Comparison of ENCODE assay signal across 8 mouse cellular contexts in the genomic region with DNA sequence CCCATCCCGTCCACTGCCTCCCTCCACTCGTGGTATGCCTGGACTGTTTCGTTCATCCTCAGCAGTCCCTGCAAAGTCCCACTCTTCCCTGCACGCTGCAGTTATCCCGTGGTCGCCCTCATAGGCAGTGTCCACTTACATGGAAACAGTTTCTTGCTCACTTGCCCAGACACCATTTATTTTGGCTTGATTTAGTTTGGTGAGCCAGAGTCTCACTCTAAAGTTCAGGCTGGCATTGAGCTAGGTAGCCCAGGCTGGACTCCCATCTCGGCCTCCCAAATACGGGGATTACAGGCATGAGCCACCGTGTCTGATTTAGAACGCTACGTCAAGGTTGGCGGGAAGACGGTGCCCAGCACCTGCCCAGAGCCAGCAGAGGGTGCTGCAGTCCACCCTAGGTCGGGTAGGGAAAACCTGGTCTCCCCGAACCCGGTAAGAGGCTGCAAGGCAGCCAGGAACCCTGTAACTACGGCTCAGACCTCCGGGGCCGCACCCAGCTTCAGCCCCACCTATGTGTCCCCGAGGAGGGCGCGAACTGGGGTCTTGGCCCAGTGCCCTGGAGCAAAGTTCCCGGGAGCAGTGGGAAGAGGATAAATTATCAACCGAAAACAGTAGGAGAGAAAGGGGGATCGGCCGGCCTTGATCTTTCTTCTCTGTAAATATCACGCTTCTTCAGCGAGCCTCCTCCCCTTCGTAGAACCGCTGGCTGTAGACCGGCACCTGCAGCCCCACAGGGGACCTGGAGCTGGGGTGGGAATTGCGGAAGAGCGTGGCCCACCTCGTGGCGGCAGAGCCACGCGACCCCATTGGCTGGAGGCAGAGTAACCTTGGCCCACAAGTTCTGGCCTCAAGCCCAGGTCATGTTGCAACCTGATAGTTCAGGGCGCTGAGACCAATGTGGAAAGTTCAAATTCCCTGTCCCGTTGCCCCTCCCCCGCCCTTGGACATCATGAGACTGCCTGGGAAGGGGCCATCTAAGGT. TPM values are rescaled to one million over a fixed set of nuclear protein-coding genes. Genes with fewer than 3 reads are reported as not detected.
A peak's percentile ranks its signal among the peaks of the same experiment; 100 is the strongest.
DNase-seq lines count a peak whose midpoint lies in the region; ATAC-seq and TF ChIP-seq lines count a peak whose summit lies in the region.

No protein-coding gene starts in this region.

- no peaks in the 10 kb centered on the region for H3K27me3 ChIP-seq in ES-Bruce4 (ENCODE audit: control insufficient read depth, insufficient read depth, low read length, poor library complexity, severe bottlenecking)
- H3K27me3 ChIP-seq in forebrain, embryonic 12.5 days: peaks cover 68% of the 10 kb centered on the region

- no peaks in the 10 kb centered on the region for H3K36me3 ChIP-seq in ES-Bruce4 (ENCODE audit: control insufficient read depth, insufficient read depth, low read length, poor library complexity, severe bottlenecking)
- H3K36me3 ChIP-seq in forebrain, embryonic 12.5 days (replicated peaks): no peaks in the 10 kb centered on the region

- peak overlapping the region; percentile 79 for H3K4me2 ChIP-seq in forebrain, embryonic 12.5 days

- H3K27ac ChIP-seq in ES-Bruce4 (ENCODE audit: insufficient read depth, low read length): no peak overlapping the region
- no peak overlapping the region for H3K27ac ChIP-seq in bone marrow macrophage, adult 2 months (ENCODE audit: insufficient read depth, low read depth, low read length)
- H3K27ac ChIP-seq in forebrain, embryonic 12.5 days: no peak overlapping the region

- H3K4me3 ChIP-seq in ES-Bruce4 (ENCODE audit: low read depth, low read length): peak overlapping the region; percentile 73
- peak overlapping the region; percentile 5 for H3K4me3 ChIP-seq in bone marrow macrophage, adult 2 months (ENCODE audit: insufficient read depth, low read length)
- H3K4me3 ChIP-seq in forebrain, embryonic 12.5 days (replicated peaks): peak overlapping the region; percentile 49

- TF ChIP-seq EP300 in ES-Bruce4 (IDR thresholded peaks at IDR 0.05; ENCODE audit: insufficient read depth, low read depth, low read length): no peak

- DNase-seq in heart, postnatal 14 days: peak; percentile 76 to 77
- peak; percentile 95 to 96 for DNase-seq in kidney, postnatal 25 days
- DNase-seq in lung, postnatal 25 days (ENCODE audit: low spot score): peak; percentile 60
- peak; percentile 72 for DNase-seq in ovary, postnatal 36 days (ENCODE audit: low spot score)
- peak; percentile 60 for DNase-seq in urinary bladder, postnatal 14 days (ENCODE audit: low spot score)

- H3K4me1 ChIP-seq in ES-Bruce4 (ENCODE audit: control insufficient read depth, insufficient read depth, low read length): no peaks in the 10 kb centered on the region
- H3K4me1 ChIP-seq in bone marrow macrophage, adult 2 months (ENCODE audit: control insufficient read depth, insufficient read depth, low read length): no peaks in the 10 kb centered on the region
- H3K4me1 ChIP-seq in forebrain, embryonic 12.5 days: peaks cover 16% of the 10 kb centered on the region

- peak; percentile 45 for TF ChIP-seq CTCF in ES-Bruce4 (IDR thresholded peaks at IDR 0.05; ENCODE audit: low read depth, low read length)
- TF ChIP-seq CTCF in bone marrow macrophage, adult 2 months (IDR thresholded peaks at IDR 0.05; ENCODE audit: low read depth, low read length): no peak

- no peaks in the 10 kb centered on the region for H3K9me3 ChIP-seq in ES-Bruce4 (replicated peaks; ENCODE audit: control insufficient read depth, insufficient read depth, low read length, poor library complexity, severe bottlenecking)
- no peaks in the 10 kb centered on the region for H3K9me3 ChIP-seq in forebrain, embryonic 12.5 days

- TF ChIP-seq POLR2A in ES-Bruce4 (IDR thresholded peaks at IDR 0.05; ENCODE audit: insufficient read depth, low read length): no peak
- TF ChIP-seq POLR2A in bone marrow macrophage, adult 2 months (IDR thresholded peaks at IDR 0.05; ENCODE audit: borderline replicate concordance, low read depth, low read length): no peak

- ATAC-seq in forebrain, embryonic 12.5 days (ENCODE audit: low FRiP score): no peak

- no peak overlapping the region for H3K9ac ChIP-seq in ES-Bruce4 (ENCODE audit: low read depth, poor library complexity, severe bottlenecking)
- no peak overlapping the region for H3K9ac ChIP-seq in forebrain, embryonic 12.5 days

- intact Hi-C loops in heart, postnatal 14 days (cut with DNase I): loop anchor here (10.0 kb wide), 1 partner anchor 93 kb away; no protein-coding TSS in a partner anchor

- 12% methylated on average over 40 of the region's 40 CpGs for WGBS in forebrain, embryonic 12.5 days

RNA-seq across cellular contexts. Expression of gene Mlxipl, which starts 18.1 kb away (rescaled TPM):
- polyA plus RNA-seq in ES-Bruce4 (2011; ENCODE audit: insufficient read depth, insufficient read length, low read depth, missing spikeins): 3.8 and 4.6 TPM in 2 replicates
- polyA plus RNA-seq in bone marrow macrophage, adult 2 months (2012; ENCODE audit: insufficient read depth, insufficient read length, missing spikeins): not detected in 2 replicates
- 2.7 and 3.1 TPM in 2 replicates for polyA plus RNA-seq in forebrain, embryonic 12.5 days (2016; fragmentation: Nextera tagmentation; extraction: Ambion mirVana)
- total RNA-seq in heart, postnatal 14 days (2021): 10 to 100 TPM; 16.5 to 28.8 TPM

RNA-seq across cellular contexts. Expression of gene Vps37d, which starts 29.7 kb away (rescaled TPM):
- 4.2 and 5.7 TPM in 2 replicates for polyA plus RNA-seq in ES-Bruce4 (2011; ENCODE audit: insufficient read depth, insufficient read length, low read depth, missing spikeins)
- not detected in 2 replicates for polyA plus RNA-seq in bone marrow macrophage, adult 2 months (2012; ENCODE audit: insufficient read depth, insufficient read length, missing spikeins)
- polyA plus RNA-seq in forebrain, embryonic 12.5 days (2016; fragmentation: Nextera tagmentation; extraction: Ambion mirVana): 21.9 and 23.2 TPM in 2 replicates
- 1 to 10 TPM in 1 of 2 experiments, under 1 TPM in 1; 0.98 to 1.2 TPM for total RNA-seq in heart, postnatal 14 days (2021)

RNA-seq across cellular contexts. Expression of gene Tbl2, which starts 41.6 kb away (rescaled TPM):
- polyA plus RNA-seq in ES-Bruce4 (2011; ENCODE audit: insufficient read depth, insufficient read length, low read depth, missing spikeins): 28.2 and 32.4 TPM in 2 replicates
- polyA plus RNA-seq in bone marrow macrophage, adult 2 months (2012; ENCODE audit: insufficient read depth, insufficient read length, missing spikeins): 5.9 and 6.2 TPM in 2 replicates
- 27.5 and 29.6 TPM in 2 replicates for polyA plus RNA-seq in forebrain, embryonic 12.5 days (2016; fragmentation: Nextera tagmentation; extraction: Ambion mirVana)
- total RNA-seq in heart, postnatal 14 days (2021): 10 to 100 TPM; 12.3 to 13.5 TPM

RNA-seq across cellular contexts. Expression of gene Bud23, which starts 43.1 kb away (rescaled TPM):
- polyA plus RNA-seq in ES-Bruce4 (2011; ENCODE audit: insufficient read depth, insufficient read length, low read depth, missing spikeins): 71.1 and 102 TPM in 2 replicates
- 45.0 and 57.1 TPM in 2 replicates for polyA plus RNA-seq in bone marrow macrophage, adult 2 months (2012; ENCODE audit: insufficient read depth, insufficient read length, missing spikeins)
- polyA plus RNA-seq in forebrain, embryonic 12.5 days (2016; fragmentation: Nextera tagmentation; extraction: Ambion mirVana): 111 and 125 TPM in 2 replicates
- 10 to 100 TPM; 24.9 to 26.8 TPM for total RNA-seq in heart, postnatal 14 days (2021)

RNA-seq across cellular contexts. Expression of gene Dnajc30, which starts 43.8 kb away (rescaled TPM):
- 7.9 and 8.0 TPM in 2 replicates for polyA plus RNA-seq in ES-Bruce4 (2011; ENCODE audit: insufficient read depth, insufficient read length, low read depth, missing spikeins)
- 21.6 and 22.4 TPM in 2 replicates for polyA plus RNA-seq in bone marrow macrophage, adult 2 months (2012; ENCODE audit: insufficient read depth, insufficient read length, missing spikeins)
- polyA plus RNA-seq in forebrain, embryonic 12.5 days (2016; fragmentation: Nextera tagmentation; extraction: Ambion mirVana): 27.9 TPM in 2 replicates
- 10 to 100 TPM; 25.9 to 26.2 TPM for total RNA-seq in heart, postnatal 14 days (2021)

Comparison
In these comparisons a context has a peak if more than half of its experiments do, and no peak if none do; other contexts are left out.
1. H3K4me3 ChIP-seq: peak in every context shown above with its lines; median percentile 73 in ES-Bruce4; 49 in forebrain, embryonic 12.5 days; 5 in bone marrow macrophage, adult 2 months.